Mouse (Mus musculus): ENCODE results near the gene 2610042L04Rik. TPM values are rescaled to one million over a fixed set of nuclear protein-coding genes. Genes with fewer than 3 reads are reported as not detected.
"Not testable (repeated sequence)": the region's sequence is repeated elsewhere in the genome, so short reads cannot be mapped to it uniquely, and the experiment has no call there.

The 2610042L04Rik gene
- polyA plus RNA-seq, 1 experiment from 2014 or later: not detected

DNA sequence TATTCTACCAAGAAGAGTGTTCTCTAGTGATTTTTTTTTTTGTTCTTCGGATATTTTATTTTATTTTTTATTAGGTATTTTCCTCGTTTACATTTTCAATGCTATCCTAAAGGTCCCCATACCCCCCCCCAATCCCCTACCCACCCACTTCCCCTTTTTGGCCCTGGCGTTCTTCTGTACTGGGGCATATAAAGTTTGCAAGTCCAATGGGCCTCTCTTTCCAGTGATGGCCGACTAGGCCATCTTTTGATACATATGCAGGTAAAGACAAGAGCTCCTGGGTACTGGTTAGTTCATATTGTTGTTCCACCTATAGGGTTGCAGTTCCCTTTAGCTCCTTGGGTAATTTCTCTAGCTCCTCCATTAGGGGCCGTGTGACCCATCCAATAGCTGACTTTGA is 66.7 kb downstream of the 2610042L04Rik start:
- not testable (repeated sequence) for ATAC-seq (ENCODE audit: insufficient read depth); H3K4me2 ChIP-seq; H3K4me3 ChIP-seq (replicated peaks); H3K9ac ChIP-seq; H3K4me1 ChIP-seq (replicated peaks); H3K9me3 ChIP-seq (replicated peaks); H3K36me3 ChIP-seq (replicated peaks); H3K27me3 ChIP-seq; H3K27ac ChIP-seq (replicated peaks)
- 43% methylated on average over 5 of the region's 5 CpGs for WGBS (ENCODE audit: insufficient replicate concordance)

- not testable (repeated sequence) for H3K36me3 ChIP-seq (replicated peaks); ATAC-seq (ENCODE audit: insufficient read depth); H3K27ac ChIP-seq (replicated peaks); H3K4me3 ChIP-seq (replicated peaks); H3K4me1 ChIP-seq (replicated peaks); H3K4me2 ChIP-seq; H3K27me3 ChIP-seq; H3K9me3 ChIP-seq (replicated peaks); H3K9ac ChIP-seq
Measured at GRCm38 (mm10) chr14:4403840-4404239, 69.3 kb downstream of the 2610042L04Rik start.

Other genes with a start within 250 kb of the 2610042L04Rik start
- not detected in 2 replicates for gene Gm8108, start 224.2 kb upstream of the 2610042L04Rik start, polyA plus RNA-seq (2015; fragmentation: Nextera tagmentation; extraction: Ambion mirVana)
- gene Gm3127, start 169.7 kb upstream of the 2610042L04Rik start, polyA plus RNA-seq (2015; fragmentation: Nextera tagmentation; extraction: Ambion mirVana): not detected in 2 replicates
- 0.06 TPM in 1 of 2 replicates, not detected in the other for gene Gm2974, start 152.2 kb upstream of the 2610042L04Rik start, polyA plus RNA-seq (2015; fragmentation: Nextera tagmentation; extraction: Ambion mirVana)
- not detected in 2 replicates for gene Gm3138, start 85.1 kb upstream of the 2610042L04Rik start, polyA plus RNA-seq (2015; fragmentation: Nextera tagmentation; extraction: Ambion mirVana)
- gene Gm3149, start 17.5 kb upstream of the 2610042L04Rik start, polyA plus RNA-seq (2015; fragmentation: Nextera tagmentation; extraction: Ambion mirVana): not detected in 2 replicates
- not detected in 2 replicates for gene Gm3159, start 62.8 kb downstream of the 2610042L04Rik start, polyA plus RNA-seq (2015; fragmentation: Nextera tagmentation; extraction: Ambion mirVana)
- not detected in 2 replicates for gene Gm3164, start 80.7 kb downstream of the 2610042L04Rik start, polyA plus RNA-seq (2015; fragmentation: Nextera tagmentation; extraction: Ambion mirVana)
- gene Gm3173, start 96.2 kb downstream of the 2610042L04Rik start, polyA plus RNA-seq (2015; fragmentation: Nextera tagmentation; extraction: Ambion mirVana): not detected in 2 replicates
- not detected in 2 replicates for gene Gm3182, start 147.0 kb downstream of the 2610042L04Rik start, polyA plus RNA-seq (2015; fragmentation: Nextera tagmentation; extraction: Ambion mirVana)
- gene Gm3047, start 220.6 kb downstream of the 2610042L04Rik start, polyA plus RNA-seq (2015; fragmentation: Nextera tagmentation; extraction: Ambion mirVana): not detected in 2 replicates

Data from liver, embryonic 15.5 days (tissue).